8 mouse cellular contexts compared by ENCODE assay signal in genomic region chr4:148158436-148159348, GRCm38 (mm10). TPM values are rescaled to one million over a fixed set of nuclear protein-coding genes. Genes with fewer than 3 reads are reported as not detected.
A peak's percentile ranks its signal among the peaks of the same experiment; 100 is the strongest.
DNase-seq lines count a peak whose midpoint lies in the region; ATAC-seq and TF ChIP-seq lines count a peak whose summit lies in the region.

No protein-coding gene starts in this region.

- H3K27ac ChIP-seq in heart, embryonic 13.5 days (replicated peaks) = peak overlapping the region; percentile 65
- no peak overlapping the region for H3K27ac ChIP-seq in ES-E14 (ENCODE audit: insufficient read depth, low read depth, low read length, poor library complexity, severe bottlenecking)
- H3K27ac ChIP-seq in embryonic facial prominence, embryonic 11.5 days (replicated peaks; ENCODE audit: low read depth, low read length) = no peak overlapping the region; the same call in 1 of the 2 replicates
- H3K27ac ChIP-seq in kidney, embryonic 14.5 days (ENCODE audit: low read depth, low read length) = no peak overlapping the region
- H3K27ac ChIP-seq in midbrain, embryonic 11.5 days (ENCODE audit: low read depth, low read length) = peak overlapping the region; percentile 75

- no peak for DNase-seq in heart, adult 9 months (ENCODE audit: low spot score in 2 of 2)
- no peak for DNase-seq in ES-E14 (ENCODE audit: low read depth, low spot score)
- DNase-seq in embryonic facial prominence, embryonic 11.5 days (ENCODE audit: low spot score) = no peak
- DNase-seq in midbrain, embryonic 11.5 days (ENCODE audit: low spot score, missing footprints) = peak; percentile 93
- no peak for DNase-seq in urinary bladder, postnatal 14 days (ENCODE audit: low spot score)
- DNase-seq in frontal cortex, postnatal 14 days (ENCODE audit: low spot score in 2 of 2) = no peak

- peaks cover 48% of the 10 kb centered on the region for H3K27me3 ChIP-seq in heart, embryonic 13.5 days (replicated peaks)
- peaks cover 31% of the 10 kb centered on the region for H3K27me3 ChIP-seq in embryonic facial prominence, embryonic 11.5 days (ENCODE audit: control insufficient read depth, insufficient read depth, low read length)
- H3K27me3 ChIP-seq in kidney, embryonic 14.5 days (ENCODE audit: control insufficient read depth, insufficient read depth, low read length) = peaks cover 36% of the 10 kb centered on the region
- H3K27me3 ChIP-seq in midbrain, embryonic 11.5 days (ENCODE audit: control insufficient read depth, insufficient read depth, low read length) = peaks cover 30% of the 10 kb centered on the region

- H3K4me3 ChIP-seq in heart, embryonic 13.5 days = peak overlapping the region; percentile 74
- H3K4me3 ChIP-seq in ES-E14 (ENCODE audit: insufficient read depth in 1 of 2, low read depth in 1 of 2, low read length in 2 of 2, poor library complexity in 1 of 2, severe bottlenecking in 1 of 2) = peak overlapping the region; percentile 82 to 95
- H3K4me3 ChIP-seq in embryonic facial prominence, embryonic 11.5 days (ENCODE audit: low read depth, low read length) = peak overlapping the region; percentile 63
- peak overlapping the region; percentile 56 for H3K4me3 ChIP-seq in kidney, embryonic 14.5 days (ENCODE audit: low read length)
- peak overlapping the region; percentile 65 for H3K4me3 ChIP-seq in midbrain, embryonic 11.5 days (ENCODE audit: low read depth, low read length)

- 30% methylated on average over 27 of the region's 27 CpGs for WGBS in heart, embryonic 13.5 days
- WGBS in embryonic facial prominence, embryonic 11.5 days = 27% methylated on average over 27 of the region's 27 CpGs
- 29% methylated on average over 27 of the region's 27 CpGs for WGBS in kidney, embryonic 14.5 days
- 24% methylated on average over 27 of the region's 27 CpGs for WGBS in midbrain, embryonic 11.5 days

- no peaks in the 10 kb centered on the region for H3K9me3 ChIP-seq in heart, embryonic 13.5 days
- H3K9me3 ChIP-seq in ES-E14 (ENCODE audit: control insufficient read depth, insufficient read depth, low read depth, low read length) = no peaks in the 10 kb centered on the region
- no peaks in the 10 kb centered on the region for H3K9me3 ChIP-seq in embryonic facial prominence, embryonic 11.5 days (replicated peaks; ENCODE audit: control insufficient read depth, low read length)
- H3K9me3 ChIP-seq in kidney, embryonic 14.5 days (ENCODE audit: control insufficient read depth, low read length) = no peaks in the 10 kb centered on the region
- no peaks in the 10 kb centered on the region for H3K9me3 ChIP-seq in midbrain, embryonic 11.5 days (ENCODE audit: control insufficient read depth, low read length)

- H3K9ac ChIP-seq in heart, embryonic 13.5 days = peak overlapping the region; percentile 87
- peak overlapping the region; percentile 20; the same call in 1 of the 2 replicates for H3K9ac ChIP-seq in ES-E14 (ENCODE audit: insufficient read depth, low read depth, low read length, poor library complexity, severe bottlenecking)
- H3K9ac ChIP-seq in embryonic facial prominence, embryonic 11.5 days (replicated peaks; ENCODE audit: low read length) = peak overlapping the region; percentile 72
- H3K9ac ChIP-seq in kidney, embryonic 14.5 days (ENCODE audit: low read depth, low read length) = peak overlapping the region; percentile 67
- H3K9ac ChIP-seq in midbrain, embryonic 11.5 days (ENCODE audit: low read length) = peak overlapping the region; percentile 77

- peak overlapping the region; percentile 95 for H3K4me2 ChIP-seq in heart, embryonic 13.5 days
- peak overlapping the region; percentile 97 for H3K4me2 ChIP-seq in embryonic facial prominence, embryonic 11.5 days (ENCODE audit: low read depth, low read length)
- H3K4me2 ChIP-seq in kidney, embryonic 14.5 days (replicated peaks; ENCODE audit: low read depth, low read length) = peak overlapping the region; percentile 97
- H3K4me2 ChIP-seq in midbrain, embryonic 11.5 days = peak overlapping the region; percentile 88

- peaks cover 37% of the 10 kb centered on the region for H3K36me3 ChIP-seq in heart, embryonic 13.5 days
- H3K36me3 ChIP-seq in ES-E14 (ENCODE audit: control insufficient read depth, insufficient read depth, low read length, poor library complexity, severe bottlenecking) = peaks cover 11% of the 10 kb centered on the region
- H3K36me3 ChIP-seq in embryonic facial prominence, embryonic 11.5 days (replicated peaks; ENCODE audit: control insufficient read depth, insufficient read depth, low read depth, low read length) = no peaks in the 10 kb centered on the region; the same call in 1 of the 2 replicates
- H3K36me3 ChIP-seq in kidney, embryonic 14.5 days (ENCODE audit: control insufficient read depth, insufficient read depth, low read length) = peaks cover 4% of the 10 kb centered on the region; the same call in 1 of the 2 replicates
- H3K36me3 ChIP-seq in midbrain, embryonic 11.5 days (ENCODE audit: control insufficient read depth, insufficient read depth, low read length) = peaks cover 2% of the 10 kb centered on the region; the same call in 1 of the 2 replicates

- peaks cover 25% of the 10 kb centered on the region for H3K4me1 ChIP-seq in heart, embryonic 13.5 days
- H3K4me1 ChIP-seq in ES-E14 (ENCODE audit: control insufficient read depth in 2 of 2, insufficient read depth in 2 of 2, low read length in 2 of 2, poor library complexity in 1 of 2) = peaks cover 8 to 28% of the 10 kb centered on the region in 2 experiments; a peak in 2 of 4 replicates
- no peaks in the 10 kb centered on the region; the same call in 1 of the 2 replicates for H3K4me1 ChIP-seq in embryonic facial prominence, embryonic 11.5 days (ENCODE audit: control insufficient read depth, insufficient read depth, low read length)
- H3K4me1 ChIP-seq in kidney, embryonic 14.5 days (ENCODE audit: control insufficient read depth, insufficient read depth, low read length) = peaks cover 5% of the 10 kb centered on the region
- peaks cover 18% of the 10 kb centered on the region for H3K4me1 ChIP-seq in midbrain, embryonic 11.5 days (ENCODE audit: control insufficient read depth, insufficient read depth, low read length)

- in situ Hi-C loops in ES-E14 (cut with MboI; ENCODE audit: low sequenced_read_pairs in 2 of 2, unreplicated experiment in 2 of 2) = no loop called here

- ATAC-seq in heart, embryonic 13.5 days (ENCODE audit: extremely low read depth, insufficient number of reproducible peaks, low FRiP score, low TSS enrichment) = no peak
- no peak for ATAC-seq in embryonic facial prominence, embryonic 11.5 days (replicated peaks; ENCODE audit: insufficient number of reproducible peaks, low FRiP score, low TSS enrichment, low read depth)
- no peak for ATAC-seq in kidney, embryonic 14.5 days (ENCODE audit: low FRiP score, low TSS enrichment)
- ATAC-seq in midbrain, embryonic 11.5 days (ENCODE audit: low FRiP score) = peak; percentile 15

TF ChIP-seq in ES-E14, 5 proteins besides CTCF, POLR2A, EP300 and RAD21:
- TF ChIP-seq ZNF384 (IDR thresholded peaks at IDR 0.05; ENCODE audit: low read depth, low read length) (no peak), MAFK (IDR thresholded peaks at IDR 0.05; ENCODE audit: insufficient read depth, low read depth, low read length) (no peak), CHD2 (IDR thresholded peaks at IDR 0.05; ENCODE audit: low read depth, low read length) (no peak), ZC3H11A (IDR thresholded peaks at IDR 0.05; ENCODE audit: borderline replicate concordance, low read depth, low read length) (no peak), HCFC1 (IDR thresholded peaks at IDR 0.05; ENCODE audit: borderline replicate concordance, insufficient read depth, low read length) (no peak)

RNA-seq across cellular contexts. Expression of gene Fbxo44, which starts 1.6 kb away (rescaled TPM):
- polyA plus RNA-seq in heart, embryonic 13.5 days (2015; fragmentation: Nextera tagmentation; extraction: Ambion mirVana) = 20.9 and 26.9 TPM in 2 replicates
- 5.1 and 11.0 TPM in 2 replicates for total RNA-seq in ES-E14 (2012; rRNA removed)
- 24.0 and 25.1 TPM in 2 replicates for polyA plus RNA-seq in embryonic facial prominence, embryonic 11.5 days (2014; fragmentation: Nextera tagmentation; extraction: Ambion mirVana)
- 10.8 and 13.2 TPM in 2 replicates for polyA plus RNA-seq in kidney, embryonic 14.5 days (2014; fragmentation: Nextera tagmentation; extraction: Ambion mirVana)
- 65.3 and 71.4 TPM in 2 replicates for polyA plus RNA-seq in midbrain, embryonic 11.5 days (2014; fragmentation: Nextera tagmentation; extraction: Ambion mirVana)

RNA-seq across cellular contexts. Expression of gene Fbxo2, which starts 1.7 kb away (rescaled TPM):
- 1.0 and 1.6 TPM in 2 replicates for polyA plus RNA-seq in heart, embryonic 13.5 days (2015; fragmentation: Nextera tagmentation; extraction: Ambion mirVana)
- total RNA-seq in ES-E14 (2012; rRNA removed) = 16.5 and 23.7 TPM in 2 replicates
- polyA plus RNA-seq in embryonic facial prominence, embryonic 11.5 days (2014; fragmentation: Nextera tagmentation; extraction: Ambion mirVana) = 1.5 and 1.9 TPM in 2 replicates
- polyA plus RNA-seq in kidney, embryonic 14.5 days (2014; fragmentation: Nextera tagmentation; extraction: Ambion mirVana) = 1.5 and 1.9 TPM in 2 replicates
- polyA plus RNA-seq in midbrain, embryonic 11.5 days (2014; fragmentation: Nextera tagmentation; extraction: Ambion mirVana) = 0.58 and 1.1 TPM in 2 replicates

RNA-seq across cellular contexts. Expression of gene Fbxo6, which starts 6.8 kb away (rescaled TPM):
- 18.6 and 19.6 TPM in 2 replicates for polyA plus RNA-seq in heart, embryonic 13.5 days (2015; fragmentation: Nextera tagmentation; extraction: Ambion mirVana)
- 43.8 and 49.4 TPM in 2 replicates for total RNA-seq in ES-E14 (2012; rRNA removed)
- 9.8 and 11.3 TPM in 2 replicates for polyA plus RNA-seq in embryonic facial prominence, embryonic 11.5 days (2014; fragmentation: Nextera tagmentation; extraction: Ambion mirVana)
- polyA plus RNA-seq in kidney, embryonic 14.5 days (2014; fragmentation: Nextera tagmentation; extraction: Ambion mirVana) = 16.7 and 19.2 TPM in 2 replicates
- polyA plus RNA-seq in midbrain, embryonic 11.5 days (2014; fragmentation: Nextera tagmentation; extraction: Ambion mirVana) = 13.1 and 14.2 TPM in 2 replicates

RNA-seq across cellular contexts. Expression of gene Draxin, which starts 28.2 kb away (rescaled TPM):
- polyA plus RNA-seq in heart, embryonic 13.5 days (2015; fragmentation: Nextera tagmentation; extraction: Ambion mirVana) = 0.03 and 0.05 TPM in 2 replicates
- 0.76 and 1.3 TPM in 2 replicates for total RNA-seq in ES-E14 (2012; rRNA removed)
- 1.2 and 2.2 TPM in 2 replicates for polyA plus RNA-seq in embryonic facial prominence, embryonic 11.5 days (2014; fragmentation: Nextera tagmentation; extraction: Ambion mirVana)
- 0.43 and 0.80 TPM in 2 replicates for polyA plus RNA-seq in kidney, embryonic 14.5 days (2014; fragmentation: Nextera tagmentation; extraction: Ambion mirVana)
- polyA plus RNA-seq in midbrain, embryonic 11.5 days (2014; fragmentation: Nextera tagmentation; extraction: Ambion mirVana) = 11.5 and 12.7 TPM in 2 replicates

RNA-seq across cellular contexts. Expression of gene Mad2l2, which starts 28.5 kb away (rescaled TPM):
- 33.3 and 39.0 TPM in 2 replicates for polyA plus RNA-seq in heart, embryonic 13.5 days (2015; fragmentation: Nextera tagmentation; extraction: Ambion mirVana)
- 34.0 and 54.5 TPM in 2 replicates for total RNA-seq in ES-E14 (2012; rRNA removed)
- 75.3 and 83.4 TPM in 2 replicates for polyA plus RNA-seq in embryonic facial prominence, embryonic 11.5 days (2014; fragmentation: Nextera tagmentation; extraction: Ambion mirVana)
- 81.1 and 99.0 TPM in 2 replicates for polyA plus RNA-seq in kidney, embryonic 14.5 days (2014; fragmentation: Nextera tagmentation; extraction: Ambion mirVana)
- polyA plus RNA-seq in midbrain, embryonic 11.5 days (2014; fragmentation: Nextera tagmentation; extraction: Ambion mirVana) = 82.7 and 83.6 TPM in 2 replicates

Comparison
In these comparisons a context has a peak if more than half of its experiments do, and no peak if none do; other contexts are left out.
1. H3K27ac ChIP-seq: peak in heart, embryonic 13.5 days (single experiment) and midbrain, embryonic 11.5 days (single experiment); none in ES-E14 (single experiment), embryonic facial prominence, embryonic 11.5 days (single experiment) and kidney, embryonic 14.5 days (single experiment).
2. H3K9ac ChIP-seq: peak in every context shown above with its lines; median percentile 87 in heart, embryonic 13.5 days; 77 in midbrain, embryonic 11.5 days; 72 in embryonic facial prominence, embryonic 11.5 days; 67 in kidney, embryonic 14.5 days; 20 in ES-E14.
3. Peak in every context shown above with its lines, with median percentiles within 50 percentile points of each other: H3K4me2 ChIP-seq and H3K4me3 ChIP-seq.